Mouse (Mus musculus): ENCODE measurements around the gene Tra2a. TPM values are rescaled to one million over a fixed set of nuclear protein-coding genes. Genes with fewer than 3 reads are reported as not detected.
"Not testable (repeated sequence)": the region's sequence is repeated elsewhere in the genome, so short reads cannot be mapped to it uniquely, and the experiment has no call there.

Gene Tra2a
- polyA plus RNA-seq, 1 experiment from 2014 or later: 128 TPM

GRCm38 (mm10) chr6:49264446-49264845 lies 613 bp upstream of the Tra2a start:
- not testable (repeated sequence) for H3K9ac ChIP-seq; H3K9me3 ChIP-seq; H3K36me3 ChIP-seq (replicated peaks); H3K27me3 ChIP-seq (replicated peaks)
- Histone ChIP-seq H3K4me2 (peak overlapping the region; percentile 75; the same call in 1 of the 2 replicates), H3K4me1 (peaks cover 26% of the 10 kb centered on the region), H3K27ac (peak overlapping the region; percentile 99), H3K4me3 (peak overlapping the region; percentile 100; the same call in 1 of the 2 replicates)
- WGBS: 87% methylated on average over 7 of the region's 7 CpGs
- ATAC-seq (replicated peaks): 0 out of 2 replicates have a peak, but pooled peaks have one; percentile 2

- WGBS: under 1% methylated on average over 60 of the region's 71 CpGs
- Histone ChIP-seq H3K4me1 (peaks cover 26% of the 10 kb centered on the region), H3K4me2 (peak overlapping the region; percentile 75), H3K9me3 (no peaks in the 10 kb centered on the region), H3K9ac (peak overlapping the region; percentile 100), H3K4me3 (peak overlapping the region; percentile 100), H3K36me3 (replicated peaks) (no peaks in the 10 kb centered on the region), H3K27ac (peak overlapping the region; percentile 99), H3K27me3 (replicated peaks) (no peaks in the 10 kb centered on the region)
- peak; percentile 86 for ATAC-seq (replicated peaks)
Measured at GRCm38 (mm10) chr6:49263081-49263846, 569 bp downstream of the Tra2a start.

GRCm38 (mm10) chr6:49262421-49262820 lies 1.4 kb downstream of the Tra2a start:
- no peaks in the 10 kb centered on the region for H3K27me3 ChIP-seq (replicated peaks)
- H3K4me2 ChIP-seq: peak overlapping the region; percentile 75
- no peaks in the 10 kb centered on the region for H3K9me3 ChIP-seq
- H3K27ac ChIP-seq: no peak overlapping the region
- H3K36me3 ChIP-seq (replicated peaks): no peaks in the 10 kb centered on the region
- H3K9ac ChIP-seq: peak overlapping the region; percentile 100
- ATAC-seq (replicated peaks): no peak
- 1% methylated on average over 9 of the region's 9 CpGs for WGBS
- H3K4me1 ChIP-seq: peaks cover 26% of the 10 kb centered on the region
- H3K4me3 ChIP-seq: peak overlapping the region; percentile 100

- WGBS: 70% methylated on average over 5 of the region's 5 CpGs
- H3K4me3 ChIP-seq: no peak overlapping the region
- no peak overlapping the region for H3K27ac ChIP-seq
- no peak overlapping the region for H3K9ac ChIP-seq
- no peak overlapping the region for H3K4me2 ChIP-seq
- H3K36me3 ChIP-seq (replicated peaks): no peaks in the 10 kb centered on the region
- no peaks in the 10 kb centered on the region for H3K27me3 ChIP-seq (replicated peaks)
- peaks cover 26% of the 10 kb centered on the region for H3K4me1 ChIP-seq
- no peaks in the 10 kb centered on the region for H3K9me3 ChIP-seq
- no peak for ATAC-seq (replicated peaks)
Measured at GRCm38 (mm10) chr6:49259711-49260110, 4.1 kb downstream of the Tra2a start.

GRCm38 (mm10) chr6:49257880-49258279 lies 6.0 kb downstream of the Tra2a start:
- no peaks in the 10 kb centered on the region for H3K36me3 ChIP-seq (replicated peaks)
- no peak overlapping the region for H3K4me3 ChIP-seq
- no peak overlapping the region for H3K4me2 ChIP-seq
- H3K27me3 ChIP-seq (replicated peaks): no peaks in the 10 kb centered on the region
- no peaks in the 10 kb centered on the region for H3K9me3 ChIP-seq
- 92% methylated on average over 2 of the region's 2 CpGs for WGBS
- no peak for ATAC-seq (replicated peaks)
- H3K9ac ChIP-seq: no peak overlapping the region
- no peak overlapping the region for H3K27ac ChIP-seq
- H3K4me1 ChIP-seq: peaks cover 26% of the 10 kb centered on the region

- 93% methylated on average over 8 of the region's 8 CpGs for WGBS
- peaks cover 25% of the 10 kb centered on the region for H3K36me3 ChIP-seq (replicated peaks)
- no peak overlapping the region for H3K4me2 ChIP-seq
- H3K27me3 ChIP-seq (replicated peaks): no peaks in the 10 kb centered on the region
- no peak for ATAC-seq (replicated peaks)
- no peaks in the 10 kb centered on the region for H3K9me3 ChIP-seq
- no peak overlapping the region for H3K4me3 ChIP-seq
- no peak overlapping the region for H3K27ac ChIP-seq
- H3K9ac ChIP-seq: no peak overlapping the region
- no peaks in the 10 kb centered on the region for H3K4me1 ChIP-seq
Measured at GRCm38 (mm10) chr6:49252207-49252606, 11.6 kb downstream of the Tra2a start.

GRCm38 (mm10) chr6:49251199-49251598 lies 12.6 kb downstream of the Tra2a start:
- H3K4me1 ChIP-seq: no peaks in the 10 kb centered on the region
- 94% methylated on average over 2 of the region's 2 CpGs for WGBS
- peaks cover 32% of the 10 kb centered on the region for H3K36me3 ChIP-seq (replicated peaks)
- H3K4me2 ChIP-seq: no peak overlapping the region
- ATAC-seq (replicated peaks): no peak
- no peak overlapping the region for H3K27ac ChIP-seq
- H3K27me3 ChIP-seq (replicated peaks): no peaks in the 10 kb centered on the region
- no peak overlapping the region for H3K4me3 ChIP-seq
- H3K9me3 ChIP-seq: no peaks in the 10 kb centered on the region
- H3K9ac ChIP-seq: no peak overlapping the region

GRCm38 (mm10) chr6:49247246-49247645 lies 16.6 kb downstream of the Tra2a start:
- H3K27ac ChIP-seq: no peak overlapping the region
- no peaks in the 10 kb centered on the region for H3K9me3 ChIP-seq
- peaks cover 57% of the 10 kb centered on the region for H3K36me3 ChIP-seq (replicated peaks)
- no peaks in the 10 kb centered on the region for H3K4me1 ChIP-seq
- peak; percentile 24; the same call in 1 of the 2 replicates for ATAC-seq (replicated peaks)
- H3K4me2 ChIP-seq: no peak overlapping the region
- no peak overlapping the region for H3K9ac ChIP-seq
- H3K4me3 ChIP-seq: no peak overlapping the region
- no peaks in the 10 kb centered on the region for H3K27me3 ChIP-seq (replicated peaks)
- 58% methylated on average over 2 of the region's 2 CpGs for WGBS

- Histone ChIP-seq H3K36me3 (replicated peaks) (peaks cover 39% of the 10 kb centered on the region), H3K4me1 (no peaks in the 10 kb centered on the region), H3K9ac (no peak overlapping the region), H3K9me3 (no peaks in the 10 kb centered on the region), H3K27ac (no peak overlapping the region), H3K4me3 (no peak overlapping the region), H3K4me2 (no peak overlapping the region), H3K27me3 (replicated peaks) (no peaks in the 10 kb centered on the region)
- ATAC-seq (replicated peaks): no peak
- WGBS: 84% methylated on average over 1 of the region's 1 CpGs
Measured at GRCm38 (mm10) chr6:49242331-49242730, 21.5 kb downstream of the Tra2a start.

- WGBS: 100% methylated on average over 1 of the region's 1 CpGs
- Histone ChIP-seq H3K9me3 (no peaks in the 10 kb centered on the region), H3K4me3 (no peak overlapping the region), H3K27ac (no peak overlapping the region), H3K27me3 (replicated peaks) (no peaks in the 10 kb centered on the region), H3K4me2 (no peak overlapping the region), H3K36me3 (replicated peaks) (peaks cover 36% of the 10 kb centered on the region), H3K4me1 (no peaks in the 10 kb centered on the region), H3K9ac (no peak overlapping the region)
- 0 out of 2 replicates have a peak, but pooled peaks have one; percentile 39 for ATAC-seq (replicated peaks)
Measured at GRCm38 (mm10) chr6:49241562-49241961, 22.3 kb downstream of the Tra2a start.

GRCm38 (mm10) chr6:49236331-49236730 lies 27.5 kb downstream of the Tra2a start:
- no peaks in the 10 kb centered on the region for H3K27me3 ChIP-seq (replicated peaks)
- H3K9ac ChIP-seq: no peak overlapping the region
- H3K36me3 ChIP-seq (replicated peaks): 0 out of 2 replicates have a peak, but pooled peaks cover 1% of the 10 kb centered on the region
- 60% methylated on average over 9 of the region's 9 CpGs for WGBS
- H3K4me3 ChIP-seq: no peak overlapping the region
- no peak overlapping the region for H3K27ac ChIP-seq
- ATAC-seq (replicated peaks): peak; percentile 94
- H3K4me2 ChIP-seq: no peak overlapping the region
- no peaks in the 10 kb centered on the region for H3K4me1 ChIP-seq
- peaks cover 3% of the 10 kb centered on the region for H3K9me3 ChIP-seq

- no peak overlapping the region for H3K4me3 ChIP-seq
- H3K27ac ChIP-seq: no peak overlapping the region
- peaks cover 3% of the 10 kb centered on the region for H3K9me3 ChIP-seq
- 60% methylated on average over 4 of the region's 4 CpGs for WGBS
- H3K36me3 ChIP-seq (replicated peaks): no peaks in the 10 kb centered on the region
- H3K4me1 ChIP-seq: no peaks in the 10 kb centered on the region
- no peak overlapping the region for H3K4me2 ChIP-seq
- H3K27me3 ChIP-seq (replicated peaks): no peaks in the 10 kb centered on the region
- H3K9ac ChIP-seq: no peak overlapping the region
- ATAC-seq (replicated peaks): no peak
Measured at GRCm38 (mm10) chr6:49233356-49233755, 30.5 kb downstream of the Tra2a start.

GRCm38 (mm10) chr6:49228126-49228679 lies 35.6 kb downstream of the Tra2a start:
- Histone ChIP-seq H3K9me3 (no peaks in the 10 kb centered on the region), H3K9ac (no peak overlapping the region), H3K4me2 (no peak overlapping the region), H3K4me1 (no peaks in the 10 kb centered on the region), H3K27ac (no peak overlapping the region), H3K36me3 (replicated peaks) (no peaks in the 10 kb centered on the region), H3K4me3 (no peak overlapping the region), H3K27me3 (replicated peaks) (no peaks in the 10 kb centered on the region)
- 14% methylated on average over 7 of the region's 7 CpGs for WGBS
- ATAC-seq (replicated peaks): no peak

Measured in midbrain, embryonic 15.5 days (tissue).